Mouse (Mus musculus): ENCODE data around the gene Kcnh1.

Kcnh1 gene

DNA sequence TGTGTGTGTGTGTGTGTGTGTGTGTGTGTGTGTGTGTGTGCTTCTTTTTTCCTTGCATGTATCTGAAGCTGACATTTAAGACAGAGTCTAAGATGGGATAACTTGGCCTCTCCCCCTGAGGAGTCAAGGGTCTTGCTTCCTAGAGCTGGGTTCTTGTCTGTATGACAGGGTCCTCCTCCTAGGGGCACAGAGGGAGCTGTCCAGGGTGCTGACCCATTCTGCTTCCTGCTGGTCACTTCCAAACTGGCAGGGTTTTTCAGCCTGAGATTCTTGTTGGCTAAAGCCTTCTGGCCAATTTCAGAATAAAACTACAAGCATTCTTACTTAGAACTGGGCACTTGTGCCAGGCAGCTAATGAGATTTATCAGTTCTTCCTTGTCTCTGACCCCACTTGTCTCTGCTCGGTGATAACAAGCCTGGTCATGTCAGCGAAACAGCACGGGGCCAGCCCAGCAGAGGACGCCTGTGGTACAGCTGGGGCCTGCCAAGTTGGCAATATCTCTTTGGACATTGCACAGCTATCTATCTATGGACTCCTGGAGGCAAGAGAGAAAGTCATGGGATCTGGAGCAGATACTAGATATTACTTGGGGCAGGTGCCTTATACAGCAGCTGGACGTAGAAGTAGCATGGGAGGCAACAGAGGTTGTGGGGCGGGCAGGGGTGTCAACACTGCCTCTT, 267.1 kb downstream of the Kcnh1 start:
- peak; percentile 66 for DNase-seq (ENCODE audit: low read depth, low spot score)

GRCm38 (mm10) chr1:192463732-192464131, 273.2 kb downstream of the Kcnh1 start:
- DNase-seq (ENCODE audit: low read depth, low spot score): peak; percentile 62

DNA sequence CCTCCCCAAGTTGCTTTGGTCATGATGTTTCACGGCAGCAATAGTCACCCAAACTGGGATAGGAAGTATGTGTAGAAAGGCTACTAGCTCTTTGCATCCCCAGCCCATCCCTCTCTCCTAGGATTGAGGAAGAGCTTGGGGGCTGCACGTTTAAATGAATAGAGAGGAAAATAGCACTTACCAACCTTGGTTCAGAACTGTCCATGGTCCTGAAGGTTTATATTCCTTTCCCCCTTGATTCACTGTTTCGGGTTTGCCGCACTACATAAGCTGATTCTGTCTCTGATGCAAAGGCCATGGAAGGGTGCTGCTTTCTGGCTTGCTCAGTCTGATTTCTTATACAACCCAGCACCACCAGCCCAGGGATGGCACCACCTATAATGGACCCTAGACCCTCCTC, 281.8 kb downstream of the Kcnh1 start:
- no peak for DNase-seq (ENCODE audit: low read depth, low spot score)

DNA sequence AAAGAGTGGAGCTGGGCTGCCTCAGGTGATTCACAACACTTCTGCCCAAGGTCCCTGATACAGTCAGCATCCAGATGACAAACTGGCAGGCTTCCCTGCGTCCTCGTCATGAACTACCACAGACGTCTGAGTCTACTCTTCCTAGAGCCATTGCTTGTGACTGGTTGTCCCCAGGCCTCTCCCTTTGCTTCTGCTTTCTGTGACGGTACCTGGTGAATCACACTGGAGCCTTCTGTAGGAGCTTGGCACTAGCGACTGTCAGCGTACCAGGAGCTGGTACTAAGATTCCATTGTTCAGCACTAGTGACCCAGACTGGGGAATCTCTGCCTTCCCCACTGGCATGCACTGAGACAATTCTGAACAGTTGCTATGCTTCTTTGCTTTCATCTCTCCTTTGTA, 282.6 kb downstream of the Kcnh1 start:
- peak; percentile 64 for DNase-seq (ENCODE audit: low read depth, low spot score)

DNA sequence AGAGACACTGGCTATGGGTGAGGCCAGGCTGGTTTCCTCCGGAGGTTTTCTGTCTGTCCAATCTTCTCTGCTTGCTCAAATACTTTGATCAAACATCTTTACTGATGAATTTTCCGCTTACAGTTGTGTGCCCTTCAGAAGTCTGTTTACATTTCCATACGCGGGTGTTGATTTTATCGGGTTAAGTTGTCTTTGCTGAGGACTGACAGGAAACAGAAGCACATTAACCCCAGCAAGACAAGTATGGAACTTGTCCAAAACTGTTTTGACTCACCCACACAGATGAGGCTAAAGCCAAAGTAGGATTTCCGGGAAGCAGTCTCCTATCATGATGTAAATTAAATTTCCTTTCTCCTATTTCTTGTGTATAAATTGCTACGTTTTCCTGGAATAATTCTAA, 286.1 kb downstream of the Kcnh1 start:
- no peak for DNase-seq (ENCODE audit: low read depth, low spot score)

DNA sequence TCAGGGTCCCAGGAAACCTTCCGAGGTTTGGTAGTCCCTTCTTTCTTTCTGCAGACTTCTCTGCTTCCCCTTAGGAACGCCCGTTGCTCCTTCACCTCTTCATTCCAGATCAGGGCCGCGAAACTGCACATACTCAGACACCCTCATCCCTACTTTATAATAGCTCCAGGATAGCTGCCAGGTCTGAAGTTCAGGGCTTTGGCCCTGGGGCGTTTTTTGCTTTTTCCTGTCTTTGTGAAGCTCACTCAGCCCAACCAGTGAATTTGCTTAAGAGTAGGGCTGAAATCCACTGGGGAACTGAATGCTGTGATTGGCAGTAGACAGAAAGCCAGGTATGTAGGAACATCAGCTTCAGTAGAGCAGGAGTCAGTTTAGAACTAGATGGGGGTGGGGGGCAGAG, 287.0 kb downstream of the Kcnh1 start:
- DNase-seq (ENCODE audit: low read depth, low spot score): no peak

DNA sequence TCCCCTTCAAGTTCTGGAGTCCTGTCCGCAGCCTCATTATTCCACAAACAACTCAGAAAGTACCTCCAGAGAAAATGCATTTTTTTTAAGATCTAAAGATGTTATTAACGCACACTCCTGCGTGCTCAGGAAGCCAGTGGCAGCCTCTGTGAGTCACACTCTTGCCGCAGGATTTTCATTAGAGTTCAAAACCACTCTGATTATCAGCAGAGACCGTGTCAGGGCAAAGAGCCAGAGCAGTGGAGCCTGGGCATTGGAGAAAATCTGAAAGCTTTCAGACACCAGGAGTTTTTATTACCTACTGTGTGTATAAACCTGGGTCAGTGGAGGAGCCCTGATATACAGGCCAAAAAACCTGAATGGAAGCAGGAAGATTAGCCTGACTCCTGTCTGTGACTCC, 287.6 kb downstream of the Kcnh1 start:
- DNase-seq (ENCODE audit: low read depth, low spot score): peak; percentile 41

DNA sequence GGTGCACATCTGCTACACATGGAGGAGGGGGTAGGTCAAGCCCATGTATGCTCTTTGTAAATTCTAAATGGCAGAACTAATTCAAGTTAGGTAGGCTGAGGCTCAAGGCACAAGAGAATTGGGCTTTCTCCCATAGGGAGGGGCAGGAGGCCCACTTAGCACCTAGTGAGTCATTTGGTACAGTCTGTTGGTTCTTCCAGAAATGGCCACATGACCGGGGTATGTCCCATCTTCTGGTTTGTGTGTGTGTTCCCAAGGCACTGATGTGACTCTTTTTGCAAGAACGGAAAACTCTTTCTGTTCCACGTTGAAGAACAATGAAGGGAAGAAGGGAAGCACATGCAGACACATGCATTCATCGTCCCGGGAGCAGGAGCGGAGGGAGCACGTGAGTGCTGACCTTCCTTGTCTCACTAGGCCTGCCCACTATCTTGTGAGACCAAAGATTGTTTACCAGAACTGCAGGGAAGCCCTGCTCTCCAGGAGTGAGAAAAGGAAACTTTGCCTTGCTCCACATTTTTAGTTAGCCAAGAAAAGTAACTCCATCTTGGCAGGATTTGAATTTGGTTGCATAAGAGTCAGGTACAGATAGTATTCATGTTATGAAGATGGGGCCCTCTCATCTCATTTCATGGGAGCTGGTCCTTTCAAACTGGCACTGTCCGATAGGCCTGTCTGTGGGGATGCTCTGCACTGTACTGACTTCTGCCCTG, 289.7 kb downstream of the Kcnh1 start:
- peak; percentile 60 for DNase-seq (ENCODE audit: low read depth, low spot score)

GRCm38 (mm10) chr1:192481446-192481845, 290.9 kb downstream of the Kcnh1 start:
- DNase-seq (ENCODE audit: low read depth, low spot score): peak; percentile 55

GRCm38 (mm10) chr1:192485030-192485429, 294.5 kb downstream of the Kcnh1 start:
- DNase-seq (ENCODE audit: low read depth, low spot score): peak; percentile 64

GRCm38 (mm10) chr1:192487571-192487970, 297.0 kb downstream of the Kcnh1 start:
- peak; percentile 83 for DNase-seq (ENCODE audit: low read depth, low spot score)

DNA sequence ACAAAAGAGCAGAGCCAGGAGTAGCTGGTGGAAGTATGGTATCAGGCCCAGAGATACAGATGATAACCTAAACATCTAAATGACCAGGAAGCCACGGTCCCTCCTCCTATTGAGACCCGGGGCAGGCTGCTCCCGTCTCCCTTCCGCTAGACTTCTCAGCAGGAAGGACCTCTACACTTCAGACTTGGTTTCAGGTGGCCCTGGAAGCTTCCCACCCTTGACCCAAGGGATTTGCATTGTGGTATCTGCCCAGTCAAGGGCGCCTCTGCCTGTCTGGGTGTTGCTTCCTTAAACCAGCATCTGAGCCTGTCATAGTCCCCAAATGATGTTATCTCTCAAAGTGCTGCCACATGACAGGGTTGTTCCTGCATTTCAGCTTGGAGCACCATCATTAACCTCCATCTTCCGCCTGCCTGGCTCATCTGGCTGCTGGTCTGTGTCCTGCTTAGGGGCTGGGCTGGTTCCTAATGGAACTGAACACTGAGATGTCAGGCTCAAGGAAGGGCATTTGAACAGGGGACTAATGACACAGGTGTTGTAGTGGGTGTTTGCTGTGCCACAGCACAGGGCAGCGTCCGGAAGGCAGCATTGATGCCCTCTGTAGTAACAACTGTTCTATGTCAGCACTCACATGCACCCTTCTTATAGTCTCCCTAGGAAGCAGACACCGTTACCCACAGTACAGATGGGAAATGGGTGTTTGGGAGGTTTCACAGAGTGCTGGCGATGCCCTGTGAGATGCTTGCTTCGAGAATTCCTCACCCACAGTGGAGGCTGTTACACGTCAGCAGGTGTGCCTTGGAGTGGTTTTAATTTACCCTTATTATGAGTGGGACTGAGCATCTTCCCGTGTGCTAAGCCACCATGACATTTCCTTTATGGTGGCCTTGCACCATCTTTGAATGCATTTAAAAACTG, 299.6 kb downstream of the Kcnh1 start:
- peak; percentile 59 for DNase-seq (ENCODE audit: low read depth, low spot score)

DNA sequence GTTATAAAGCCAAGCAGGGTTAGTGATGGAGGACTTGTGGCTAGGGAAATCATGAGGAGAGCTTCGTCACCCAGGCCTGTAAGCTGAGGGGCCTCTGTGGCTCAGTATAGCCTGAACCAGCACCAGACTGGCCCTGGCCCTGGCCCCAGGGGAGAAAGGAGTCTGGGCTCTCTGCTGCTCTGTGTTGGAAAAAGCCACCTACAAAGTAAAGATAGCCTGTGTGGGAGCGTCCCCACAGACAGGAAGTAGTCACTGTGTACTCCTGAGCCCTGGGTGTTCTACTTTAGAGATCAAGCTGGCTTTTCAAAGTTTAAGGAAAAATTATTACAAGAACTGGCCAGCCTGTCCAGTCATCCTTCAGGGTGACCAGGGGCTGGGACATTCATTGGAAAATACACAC, 306.9 kb downstream of the Kcnh1 start:
- peak; percentile 23 for DNase-seq (ENCODE audit: low read depth, low spot score)

DNA sequence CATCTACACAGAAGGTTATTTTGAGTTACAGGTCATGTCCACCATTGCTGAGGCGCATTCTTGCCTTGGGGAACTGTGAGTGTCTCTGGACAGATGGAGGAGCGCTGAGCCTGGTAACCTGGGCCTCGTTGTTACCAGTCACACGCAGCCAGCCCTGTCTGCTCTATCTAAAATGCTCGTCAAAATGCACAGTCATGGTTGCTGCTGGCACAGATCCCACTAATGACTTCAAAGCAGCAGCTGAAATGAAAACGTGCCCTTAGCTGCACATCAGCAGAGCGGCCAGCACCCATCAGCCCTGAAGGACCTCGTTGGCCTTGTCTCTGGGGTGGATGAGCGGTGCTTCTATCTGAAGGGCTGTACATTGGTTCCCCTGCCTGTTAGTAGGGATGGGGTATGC, 311.4 kb downstream of the Kcnh1 start:
- peak; percentile 70 for DNase-seq (ENCODE audit: low read depth, low spot score)

GRCm38 (mm10) chr1:192502835-192503234, 312.3 kb downstream of the Kcnh1 start:
- no peak for DNase-seq (ENCODE audit: low read depth, low spot score)

GRCm38 (mm10) chr1:192503651-192504050, 313.1 kb downstream of the Kcnh1 start:
- peak; percentile 86 for DNase-seq (ENCODE audit: low read depth, low spot score)

DNA sequence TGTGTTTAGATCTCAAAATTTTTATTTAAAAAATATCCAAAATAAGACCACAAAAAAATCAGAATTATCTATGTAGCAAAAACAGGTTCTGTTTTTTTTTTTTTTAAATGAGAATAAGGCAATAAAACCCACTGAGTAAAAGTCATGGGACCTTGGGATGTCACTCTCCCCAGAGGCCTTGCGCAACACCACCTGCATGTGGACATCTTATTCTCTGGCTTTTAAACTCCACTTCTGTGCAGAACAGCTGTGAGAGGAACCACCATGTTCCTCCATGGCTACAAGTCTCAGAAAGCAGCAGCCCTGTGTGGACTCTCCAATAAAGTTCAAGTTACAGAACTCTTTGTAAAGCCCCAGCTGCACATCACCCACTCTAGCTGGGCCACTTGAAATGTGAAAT, 322.2 kb downstream of the Kcnh1 start:
- no peak for DNase-seq (ENCODE audit: low read depth, low spot score)

DNA sequence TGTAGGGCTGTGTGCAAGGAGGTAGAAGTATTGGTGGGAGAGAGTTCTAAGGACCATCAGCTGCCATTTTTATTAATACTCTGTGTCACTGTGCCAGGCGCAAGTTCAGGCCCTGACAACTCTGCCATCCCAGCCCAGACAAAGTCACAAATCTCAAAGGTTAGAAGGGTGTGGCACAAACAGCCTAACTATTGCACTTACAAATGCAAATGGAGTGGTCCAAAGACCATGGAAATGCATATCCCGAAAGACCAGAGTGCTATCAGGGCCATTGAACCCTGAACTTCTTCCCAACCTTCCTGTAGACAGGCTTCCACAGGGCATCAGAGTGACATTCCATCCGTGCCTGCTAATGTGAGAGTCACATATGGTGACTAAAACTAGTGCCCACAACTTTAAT, 324.8 kb downstream of the Kcnh1 start:
- no peak for DNase-seq (ENCODE audit: low read depth, low spot score)

DNA sequence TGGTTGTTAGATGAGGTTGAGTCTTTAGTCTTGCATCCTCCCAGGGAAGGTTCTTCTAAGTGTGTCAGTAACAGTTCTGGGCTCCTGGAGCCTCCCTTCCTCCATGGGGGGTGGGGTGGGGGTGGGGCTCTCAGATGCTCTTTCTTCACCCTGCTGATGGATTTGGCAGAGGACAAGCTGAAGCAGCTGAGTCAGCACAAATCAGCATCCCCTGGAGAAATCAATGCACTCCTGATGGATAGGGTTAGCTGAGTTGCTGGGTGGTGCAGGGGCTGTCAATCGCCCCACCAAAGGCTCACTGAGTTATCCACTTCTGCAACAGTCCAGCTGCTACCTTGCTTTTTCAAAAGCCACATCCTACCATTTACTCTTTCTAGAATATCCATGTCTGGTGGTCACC, 329.1 kb downstream of the Kcnh1 start:
- no peak for DNase-seq (ENCODE audit: low read depth, low spot score)

- peak; percentile 27 for DNase-seq (ENCODE audit: low read depth, low spot score)
Measured at GRCm38 (mm10) chr1:192520836-192521435, 330.4 kb downstream of the Kcnh1 start.

- peak; percentile 73 for DNase-seq (ENCODE audit: low read depth, low spot score)
Measured at GRCm38 (mm10) chr1:192522376-192523178, 332.0 kb downstream of the Kcnh1 start.

All from brain, adult 2 months (tissue).